Mouse (Mus musculus): ENCODE measurements around the gene Plekha1. TPM values are rescaled to one million over a fixed set of nuclear protein-coding genes. Genes with fewer than 3 reads are reported as not detected.

The Plekha1 gene
- polyA plus RNA-seq, 1 experiment, result 9.9 TPM

GRCm38 (mm10) chr7:130959868-130960267 is 94.3 kb downstream of the Plekha1 start:
- Histone ChIP-seq H3K79me2 (ENCODE audit: control insufficient read depth, insufficient read depth) (peaks cover 35% of the 10 kb centered on the region), H3K79me3 (ENCODE audit: low read depth) (peaks cover 15% of the 10 kb centered on the region), H3K27me3 (ENCODE audit: control insufficient read depth, insufficient read depth, insufficient read length) (no peaks in the 10 kb centered on the region), H3ac (ENCODE audit: control insufficient read depth, insufficient read length, low read depth) (no peak overlapping the region), H3K36me3 (ENCODE audit: control insufficient read depth, insufficient read depth) (peaks cover 13% of the 10 kb centered on the region), H3K4me3 (ENCODE audit: insufficient read depth, poor library complexity, severe bottlenecking) (no peak overlapping the region)
- TF ChIP-seq CTCF (IDR thresholded peaks at IDR 0.05; ENCODE audit: control insufficient read depth, insufficient read depth, insufficient read length), result no peak
- TF ChIP-seq MYOG (IDR thresholded peaks at IDR 0.05; ENCODE audit: control insufficient read depth, extremely low read depth, insufficient read length), result no peak
- TF ChIP-seq MYOD1 (IDR thresholded peaks at IDR 0.05; ENCODE audit: control insufficient read depth, insufficient read length, low read depth), result no peak
- TF ChIP-seq USF1 (IDR thresholded peaks at IDR 0.05; ENCODE audit: low read depth), result no peak
- no peak for TF ChIP-seq MAX (IDR thresholded peaks at IDR 0.05)
- TF ChIP-seq FOSL1 (IDR thresholded peaks at IDR 0.05; ENCODE audit: insufficient read depth, low read length, poor library complexity, severe bottlenecking), result no peak
- no peak for TF ChIP-seq CEBPB (IDR thresholded peaks at IDR 0.05; ENCODE audit: low read depth)

GRCm38 (mm10) chr7:130961429-130961828 is 95.9 kb downstream of the Plekha1 start:
- no peak overlapping the region for H3K4me3 ChIP-seq (ENCODE audit: insufficient read depth, poor library complexity, severe bottlenecking)
- no peak for TF ChIP-seq MYOG (IDR thresholded peaks at IDR 0.05; ENCODE audit: control insufficient read depth, extremely low read depth, insufficient read length)
- TF ChIP-seq USF1 (IDR thresholded peaks at IDR 0.05; ENCODE audit: low read depth), result no peak
- no peak for TF ChIP-seq CEBPB (IDR thresholded peaks at IDR 0.05; ENCODE audit: low read depth)
- TF ChIP-seq MYOD1 (IDR thresholded peaks at IDR 0.05; ENCODE audit: control insufficient read depth, insufficient read length, low read depth), result no peak
- peaks cover 8% of the 10 kb centered on the region for H3K79me3 ChIP-seq (ENCODE audit: low read depth)
- no peak overlapping the region for H3ac ChIP-seq (ENCODE audit: control insufficient read depth, insufficient read length, low read depth)
- H3K36me3 ChIP-seq (ENCODE audit: control insufficient read depth, insufficient read depth), result peaks cover 9% of the 10 kb centered on the region
- no peaks in the 10 kb centered on the region for H3K27me3 ChIP-seq (ENCODE audit: control insufficient read depth, insufficient read depth, insufficient read length)
- peaks cover 29% of the 10 kb centered on the region for H3K79me2 ChIP-seq (ENCODE audit: control insufficient read depth, insufficient read depth)

Small RNAs within 50 kb of the gene (microRNA-seq; reads per million reads assigned to microRNA genes)
- gene Mir7061 (ENCODE audit: borderline microRNAs expressed), result 0.12 reads per million

Other genes starting within 250 kb of the Plekha1 start
- gene Btbd16, start 91.7 kb upstream of the Plekha1 start, polyA plus RNA-seq (2012; fragmentation: generic; extraction: Trizol), result not detected
- gene Htra1, start 70.4 kb downstream of the Plekha1 start, polyA plus RNA-seq (2012; fragmentation: generic; extraction: Trizol), result 74.8 TPM
- gene Dmbt1, start 166.3 kb downstream of the Plekha1 start, polyA plus RNA-seq (2012; fragmentation: generic; extraction: Trizol), result not detected

Measured in C2C12 (cell line).